Mouse (Mus musculus) CH12.LX (cell line): Measurements from ENCODE around the gene Stk39.

ENCODE experiments used
- BHLHE40 ChIP-seq: IDR thresholded peaks from 2 replicates; pipeline ENCODE4 v1.6.1; 2011; ENCODE audit warnings: mild to moderate bottlenecking, low read depth, low read length, improper control_type of control experiment
- CHD2 ChIP-seq: IDR thresholded peaks from 2 replicates; pipeline ENCODE4 v1.6.1; 2011; ENCODE audit warnings: low read length, improper control_type of control experiment
- CTCF ChIP-seq, 2 experiments: IDR thresholded peaks in 1 of 2; conservative IDR thresholded peaks in 1 of 2; 2 replicates each; pipeline ENCODE4 v1.5.1; 2011 to 2012; ENCODE audit warnings: low read depth in 2 of 2, low read length in 2 of 2, improper control_type of control experiment in 1 of 2, inconsistent platforms in 1 of 2, mild to moderate bottlenecking in 1 of 2, moderate library complexity in 1 of 2
- E2F4 ChIP-seq: IDR thresholded peaks from 2 replicates; pipeline ENCODE4 v1.6.1; 2011; ENCODE audit warnings: low read depth, low read length, improper control_type of control experiment; ENCODE audit not compliant: insufficient replicate concordance
- EP300 ChIP-seq: IDR thresholded peaks from 2 replicates; pipeline ENCODE4 v1.6.1; 2011; ENCODE audit warnings: low read length, improper control_type of control experiment
- KAT2A ChIP-seq: IDR thresholded peaks from 2 replicates; pipeline ENCODE4 v1.6.1; 2012; ENCODE audit warnings: low read length, improper control_type of control experiment, inconsistent platforms; ENCODE audit not compliant: insufficient replicate concordance
- MAX ChIP-seq: IDR thresholded peaks from 2 replicates; pipeline ENCODE4 v1.6.1; 2011; ENCODE audit warnings: low read length, improper control_type of control experiment
- RAD21 ChIP-seq: IDR thresholded peaks from 2 replicates; pipeline ENCODE4 v1.6.1; 2011; ENCODE audit warnings: low read depth, mild to moderate bottlenecking, low read length, improper control_type of control experiment, moderate library complexity
- USF1 ChIP-seq: IDR thresholded peaks from 2 replicates; pipeline ENCODE4 v1.6.1; 2014; ENCODE audit warnings: low read depth, mild to moderate bottlenecking, inconsistent platforms, low read length, improper control_type of control experiment

- no peak for TF ChIP-seq CTCF (conservative IDR thresholded peaks at IDR 0.05 in 1 of 2, IDR thresholded peaks at IDR 0.05 in 1 of 2; ENCODE audit: low read depth in 2 of 2, low read length in 2 of 2)
- no peak for TF ChIP-seq KAT2A
- no peak for TF ChIP-seq EP300
- no peak for TF ChIP-seq MAX
- TF ChIP-seq RAD21 = no peak
- no peak for TF ChIP-seq BHLHE40
- no peak for TF ChIP-seq E2F4
- TF ChIP-seq CHD2 = no peak
- no peak for TF ChIP-seq USF1
Observed at GRCm38 (mm10) chr2:68420223-68420622, 51.8 kb downstream of the Stk39 start.
